Mouse (Mus musculus): ENCODE measurements around the gene Nkain4. TPM values are rescaled to one million over a fixed set of nuclear protein-coding genes. Genes with fewer than 3 reads are reported as not detected.

The Nkain4 gene
- polyA plus RNA-seq (2016; fragmentation: Nextera tagmentation; extraction: Ambion mirVana): 72.9 and 83.1 TPM in 2 replicates

DNA sequence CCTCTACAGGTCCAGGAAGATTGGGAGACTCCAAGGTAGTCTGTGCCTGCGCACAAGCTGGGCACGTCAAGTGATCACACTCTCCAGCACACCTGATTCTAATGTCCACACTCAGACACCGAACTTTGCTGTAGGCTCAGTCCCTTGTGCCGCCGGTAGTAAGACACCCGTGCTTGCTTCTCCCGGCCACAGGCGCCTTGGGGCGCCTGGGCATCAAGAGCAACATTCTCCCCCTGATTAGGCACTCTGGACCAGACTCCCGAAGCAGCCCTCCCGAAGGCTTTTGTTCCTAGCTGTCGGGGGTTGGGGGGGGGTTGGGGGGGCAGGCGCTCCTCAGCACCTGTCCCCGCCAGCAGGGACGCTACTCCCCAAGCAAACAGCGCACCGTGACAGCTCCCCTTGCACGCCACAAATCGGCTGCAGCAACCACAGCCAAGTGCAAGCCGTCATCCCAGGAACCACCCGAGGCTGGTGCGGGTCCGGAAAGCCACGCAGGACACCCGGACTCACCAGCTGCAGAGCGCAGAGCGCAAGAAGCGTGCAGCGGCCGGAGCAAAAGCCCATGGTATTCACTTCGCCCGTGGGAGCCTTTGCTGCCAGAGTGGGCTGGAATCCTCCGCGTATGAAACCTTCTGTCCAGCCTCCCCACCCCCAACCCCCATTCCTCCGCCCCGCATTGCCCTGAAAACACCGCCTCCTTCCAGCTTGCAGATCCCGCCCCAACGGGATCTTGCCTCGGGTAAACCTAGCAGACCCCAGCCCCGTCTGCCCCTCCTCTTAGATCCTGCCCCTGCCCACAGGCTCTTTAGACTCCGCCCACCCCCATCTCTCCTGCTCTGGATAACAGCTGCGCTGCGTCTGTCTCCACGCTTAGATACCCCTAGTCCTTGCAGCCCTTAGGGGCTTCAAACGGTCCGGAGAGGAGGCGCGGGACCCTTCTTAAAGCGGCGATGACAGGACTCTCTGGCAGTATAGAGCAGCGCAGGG, at the start of gene Nkain4:
TSS of gene Nkain4 (minus strand) at position 639 of the 987 bp plus-strand sequence.
- Histone ChIP-seq H3K36me3 (no peaks in the 10 kb centered on the region), H3K27ac (replicated peaks) (peak within 1 kb of the TSS; percentile 95), H3K9me3 (no peaks in the 10 kb centered on the region), H3K4me2 (replicated peaks) (peak within 1 kb of the TSS; percentile 80), H3K4me1 (peaks cover 50% of the 10 kb centered on the region), H3K9ac (replicated peaks) (peak within 1 kb of the TSS; percentile 79), H3K4me3 (peak within 1 kb of the TSS; percentile 56), H3K27me3 (0 out of 2 replicates have a peak, but pooled peaks cover 5% of the 10 kb centered on the region)
- under 1% methylated on average over 51 of the region's 52 CpGs for WGBS
- ATAC-seq (ENCODE audit: low FRiP score, low read depth): peak; percentile 93

DNA sequence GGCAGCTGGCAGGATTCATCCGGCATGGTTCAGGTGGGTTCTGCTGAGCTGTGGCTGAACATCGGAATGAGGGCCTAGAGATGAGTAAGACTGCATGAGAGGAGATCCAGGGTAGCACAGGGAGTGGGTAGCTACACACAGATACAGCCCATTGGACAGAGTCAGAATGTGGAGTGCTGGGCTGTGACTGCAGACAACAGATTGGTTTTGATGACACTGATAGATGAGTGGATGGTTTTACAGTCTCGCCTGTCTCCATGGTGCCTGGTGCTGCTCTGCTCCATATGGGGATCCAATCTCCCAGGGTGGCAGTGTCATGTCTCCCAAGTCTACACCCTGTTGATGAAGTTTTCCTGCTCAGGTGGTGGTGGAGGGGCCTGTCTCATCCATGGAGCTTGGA, 42.4 kb upstream of the Nkain4 start:
- Histone ChIP-seq H3K9ac (replicated peaks) (no peak overlapping the region), H3K27me3 (no peaks in the 10 kb centered on the region), H3K4me1 (no peaks in the 10 kb centered on the region), H3K4me3 (no peak overlapping the region), H3K4me2 (replicated peaks) (no peak overlapping the region), H3K36me3 (no peaks in the 10 kb centered on the region), H3K27ac (replicated peaks) (no peak overlapping the region), H3K9me3 (no peaks in the 10 kb centered on the region)
- 73% methylated on average over 3 of the region's 3 CpGs for WGBS
- no peak for ATAC-seq (ENCODE audit: low FRiP score, low read depth)

GRCm38 (mm10) chr2:180996436-180996835, 41.9 kb upstream of the Nkain4 start:
- ATAC-seq (ENCODE audit: low FRiP score, low read depth): peak; percentile 59; the same call in 1 of the 2 replicates
- Histone ChIP-seq H3K27me3 (no peaks in the 10 kb centered on the region), H3K36me3 (no peaks in the 10 kb centered on the region), H3K4me2 (replicated peaks) (no peak overlapping the region), H3K4me3 (no peak overlapping the region), H3K4me1 (no peaks in the 10 kb centered on the region), H3K27ac (replicated peaks) (no peak overlapping the region), H3K9ac (replicated peaks) (no peak overlapping the region), H3K9me3 (no peaks in the 10 kb centered on the region)
- WGBS: 13% methylated on average over 5 of the region's 5 CpGs

- WGBS: 83% methylated on average over 4 of the region's 4 CpGs
These were observed 41.0 kb upstream of the Nkain4 start for GRCm38 (mm10) chr2:180995457-180995856.

DNA sequence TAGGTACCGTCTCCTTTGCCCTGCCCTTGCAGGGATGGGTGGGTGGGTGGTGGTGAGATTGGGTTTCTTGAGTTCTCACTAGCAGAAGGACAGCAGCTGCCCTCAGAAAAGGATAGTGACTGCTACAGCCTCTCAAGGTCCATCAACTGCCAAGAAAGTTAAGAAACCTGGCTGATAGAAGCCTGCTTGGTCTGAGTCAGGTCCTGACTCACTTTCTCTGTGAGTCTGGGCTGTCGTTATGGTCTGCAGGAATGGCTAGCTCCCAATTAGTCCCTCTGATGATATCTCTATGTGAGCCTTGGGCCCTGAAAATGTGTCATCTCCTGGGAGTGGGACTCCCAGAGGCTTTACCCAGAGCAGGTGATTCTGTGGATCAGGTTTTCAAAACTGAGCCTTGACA, 39.9 kb upstream of the Nkain4 start:
- Histone ChIP-seq H3K36me3 (no peaks in the 10 kb centered on the region), H3K4me1 (no peaks in the 10 kb centered on the region), H3K4me2 (replicated peaks) (no peak overlapping the region), H3K4me3 (no peak overlapping the region), H3K9ac (replicated peaks) (no peak overlapping the region), H3K27me3 (no peaks in the 10 kb centered on the region), H3K27ac (replicated peaks) (no peak overlapping the region), H3K9me3 (no peaks in the 10 kb centered on the region)
- 77% methylated on average over 2 of the region's 2 CpGs for WGBS
- no peak for ATAC-seq (ENCODE audit: low FRiP score, low read depth)

More at GRCm38 (mm10) chr2:180995457-180995856, 41.0 kb upstream of the Nkain4 start:
- no peak for ATAC-seq (ENCODE audit: low FRiP score, low read depth)
- Histone ChIP-seq H3K27me3 (no peaks in the 10 kb centered on the region), H3K4me3 (no peak overlapping the region), H3K4me2 (replicated peaks) (no peak overlapping the region), H3K27ac (replicated peaks) (no peak overlapping the region), H3K4me1 (no peaks in the 10 kb centered on the region), H3K36me3 (no peaks in the 10 kb centered on the region), H3K9me3 (no peaks in the 10 kb centered on the region), H3K9ac (replicated peaks) (no peak overlapping the region)

- ATAC-seq (ENCODE audit: low FRiP score, low read depth): no peak
- WGBS: 71% methylated on average over 4 of the region's 4 CpGs
- no peaks in the 10 kb centered on the region for H3K9me3 ChIP-seq
- no peak overlapping the region for H3K4me3 ChIP-seq
- H3K9ac ChIP-seq (replicated peaks): no peak overlapping the region
- no peaks in the 10 kb centered on the region for H3K27me3 ChIP-seq
- peaks cover 13% of the 10 kb centered on the region; the same call in 1 of the 2 replicates for H3K4me1 ChIP-seq
- no peak overlapping the region for H3K4me2 ChIP-seq (replicated peaks)
- no peaks in the 10 kb centered on the region for H3K36me3 ChIP-seq
- no peak overlapping the region for H3K27ac ChIP-seq (replicated peaks)
These were observed 35.8 kb upstream of the Nkain4 start for GRCm38 (mm10) chr2:180990347-180990746.

- Histone ChIP-seq H3K27ac (replicated peaks) (no peak overlapping the region), H3K9me3 (no peaks in the 10 kb centered on the region), H3K27me3 (no peaks in the 10 kb centered on the region), H3K9ac (replicated peaks) (no peak overlapping the region), H3K4me2 (replicated peaks) (no peak overlapping the region), H3K4me3 (no peak overlapping the region), H3K4me1 (peaks cover 13% of the 10 kb centered on the region; the same call in 1 of the 2 replicates), H3K36me3 (peaks cover 2% of the 10 kb centered on the region; the same call in 1 of the 2 replicates)
- WGBS: 76% methylated on average over 1 of the region's 1 CpGs
- no peak for ATAC-seq (ENCODE audit: low FRiP score, low read depth)
These were observed 34.4 kb upstream of the Nkain4 start for GRCm38 (mm10) chr2:180988948-180989347.

- Histone ChIP-seq H3K27me3 (no peaks in the 10 kb centered on the region), H3K27ac (replicated peaks) (no peak overlapping the region), H3K4me3 (no peak overlapping the region), H3K4me1 (peaks cover 13% of the 10 kb centered on the region; the same call in 1 of the 2 replicates), H3K9ac (replicated peaks) (no peak overlapping the region), H3K9me3 (no peaks in the 10 kb centered on the region), H3K36me3 (peaks cover 7% of the 10 kb centered on the region), H3K4me2 (replicated peaks) (no peak overlapping the region)
- ATAC-seq (ENCODE audit: low FRiP score, low read depth): 0 out of 2 replicates have a peak, but pooled peaks have one; percentile 27
- WGBS: 68% methylated on average over 3 of the region's 3 CpGs
These were observed 33.9 kb upstream of the Nkain4 start for GRCm38 (mm10) chr2:180988347-180988913.

- Histone ChIP-seq H3K9me3 (no peaks in the 10 kb centered on the region), H3K4me2 (replicated peaks) (no peak overlapping the region), H3K4me3 (no peak overlapping the region), H3K27ac (replicated peaks) (no peak overlapping the region; the same call in 1 of the 2 replicates), H3K36me3 (peaks cover 16% of the 10 kb centered on the region), H3K9ac (replicated peaks) (no peak overlapping the region), H3K27me3 (no peaks in the 10 kb centered on the region), H3K4me1 (peaks cover 13% of the 10 kb centered on the region; the same call in 1 of the 2 replicates)
- 57% methylated on average over 5 of the region's 5 CpGs for WGBS
- ATAC-seq (ENCODE audit: low FRiP score, low read depth): 0 out of 2 replicates have a peak, but pooled peaks have one; percentile 34
These were observed 33.0 kb upstream of the Nkain4 start for GRCm38 (mm10) chr2:180987432-180988030.

DNA sequence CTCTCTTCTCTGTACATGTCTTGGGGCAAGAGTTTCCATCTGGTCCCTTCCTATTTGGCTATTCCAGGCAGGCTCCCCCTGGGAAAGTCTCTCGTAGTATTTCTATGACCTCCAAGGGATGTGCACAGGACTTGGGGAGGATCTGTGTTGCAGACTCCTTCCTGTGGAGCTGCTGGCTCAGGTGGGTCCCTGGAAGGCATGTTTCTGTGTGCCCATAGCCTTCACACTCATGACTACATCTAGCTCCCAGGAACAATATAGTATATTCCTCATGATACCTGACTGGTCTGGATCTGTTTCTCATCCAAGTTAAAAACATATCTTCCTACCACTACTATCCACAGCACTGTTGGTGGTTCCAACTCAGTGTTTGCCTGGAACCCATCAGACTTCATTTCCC, 32.5 kb upstream of the Nkain4 start:
- H3K27ac ChIP-seq (replicated peaks): no peak overlapping the region
- no peak overlapping the region for H3K4me3 ChIP-seq
- WGBS: 68% methylated on average over 1 of the region's 1 CpGs
- H3K4me2 ChIP-seq (replicated peaks): no peak overlapping the region
- H3K9me3 ChIP-seq: no peaks in the 10 kb centered on the region
- peaks cover 13% of the 10 kb centered on the region; the same call in 1 of the 2 replicates for H3K4me1 ChIP-seq
- H3K36me3 ChIP-seq: peaks cover 21% of the 10 kb centered on the region
- H3K9ac ChIP-seq (replicated peaks): no peak overlapping the region
- H3K27me3 ChIP-seq: no peaks in the 10 kb centered on the region
- no peak for ATAC-seq (ENCODE audit: low FRiP score, low read depth)

DNA sequence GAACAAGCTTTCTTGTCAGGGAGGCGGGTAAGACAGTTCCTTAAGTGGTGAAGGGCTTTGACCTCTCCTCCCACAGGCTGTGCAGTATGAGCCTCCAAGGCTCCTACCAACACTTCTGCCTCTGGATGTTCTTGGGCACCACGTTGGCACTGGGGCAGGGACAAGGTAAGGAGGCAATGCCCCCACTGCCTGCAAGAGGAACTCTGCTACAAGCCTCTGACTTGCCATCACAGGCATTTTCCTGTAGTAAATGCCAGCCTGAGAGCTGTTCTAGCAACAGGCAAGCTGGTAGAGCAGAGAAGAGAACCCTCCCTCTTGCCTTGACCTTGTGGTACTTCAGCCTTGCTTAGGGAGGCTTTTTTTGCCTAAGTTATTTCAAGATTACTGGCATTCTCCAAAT, 31.9 kb upstream of the Nkain4 start, which contains the start of gene Col20a1:
TSS of gene Col20a1 (plus strand) at position 87 of the 400 bp plus-strand sequence.
- no peaks in the 10 kb centered on the region for H3K9me3 ChIP-seq
- no peak within 1 kb of the TSS for H3K4me3 ChIP-seq
- ATAC-seq (ENCODE audit: low FRiP score, low read depth): no peak
- H3K27me3 ChIP-seq: no peaks in the 10 kb centered on the region
- H3K9ac ChIP-seq (replicated peaks): no peak within 1 kb of the TSS
- peaks cover 13% of the 10 kb centered on the region; the same call in 1 of the 2 replicates for H3K4me1 ChIP-seq
- no peak within 1 kb of the TSS for H3K27ac ChIP-seq (replicated peaks)
- H3K36me3 ChIP-seq: peaks cover 26% of the 10 kb centered on the region
- WGBS: 46% methylated on average over 2 of the region's 2 CpGs
- H3K4me2 ChIP-seq (replicated peaks): no peak within 1 kb of the TSS

Measured in midbrain, embryonic 12.5 days (tissue).